Mouse (Mus musculus): ENCODE results near the gene Shtn1. TPM values are rescaled to one million over a fixed set of nuclear protein-coding genes. Genes with fewer than 3 reads are reported as not detected.

Shtn1 gene
- polyA plus RNA-seq, 1 experiment, result 0.02 TPM

DNA sequence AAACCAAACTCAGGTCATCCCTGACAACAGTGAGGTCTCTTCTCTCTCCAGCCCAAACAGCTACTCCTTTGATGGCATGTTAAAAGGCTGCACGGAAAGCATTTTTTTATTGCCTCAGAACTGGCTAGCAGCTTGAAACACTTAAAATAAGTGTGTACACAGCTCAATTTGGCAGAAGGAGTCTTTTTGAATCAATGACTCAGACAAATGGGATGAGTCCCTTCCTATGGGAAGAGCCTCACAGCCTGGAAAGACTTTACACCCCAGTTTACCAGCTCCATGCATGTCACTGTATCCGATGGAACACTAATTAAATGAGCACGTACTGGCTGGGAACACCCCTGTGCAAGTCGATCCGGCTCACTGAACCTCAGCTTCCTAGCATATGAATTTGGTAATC, 12.3 kb downstream of the Shtn1 start:
- no peak for TF ChIP-seq GATA1 (IDR thresholded peaks at IDR 0.05; ENCODE audit: low read length)

DNA sequence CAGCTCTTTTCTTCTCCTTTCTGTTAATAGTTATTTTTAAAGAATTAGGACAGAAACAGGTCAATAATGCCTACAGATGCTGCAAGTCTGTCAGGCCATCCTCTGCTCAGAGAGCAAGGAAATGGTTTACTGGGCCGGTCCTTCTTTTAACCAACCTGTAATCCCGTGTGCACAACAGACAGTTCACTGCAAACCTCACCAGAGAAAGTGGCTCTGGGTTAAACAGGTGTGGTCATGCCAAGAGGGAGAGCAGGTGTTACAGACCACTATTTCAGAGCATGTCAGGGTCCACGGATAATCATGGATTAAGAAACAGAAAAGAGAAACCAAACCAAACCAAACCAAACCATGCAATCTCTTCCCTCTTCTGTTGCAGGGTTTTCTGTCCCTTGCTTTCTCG, 17.8 kb downstream of the Shtn1 start:
- TF ChIP-seq GATA1 (IDR thresholded peaks at IDR 0.05; ENCODE audit: low read length), result no peak

DNA sequence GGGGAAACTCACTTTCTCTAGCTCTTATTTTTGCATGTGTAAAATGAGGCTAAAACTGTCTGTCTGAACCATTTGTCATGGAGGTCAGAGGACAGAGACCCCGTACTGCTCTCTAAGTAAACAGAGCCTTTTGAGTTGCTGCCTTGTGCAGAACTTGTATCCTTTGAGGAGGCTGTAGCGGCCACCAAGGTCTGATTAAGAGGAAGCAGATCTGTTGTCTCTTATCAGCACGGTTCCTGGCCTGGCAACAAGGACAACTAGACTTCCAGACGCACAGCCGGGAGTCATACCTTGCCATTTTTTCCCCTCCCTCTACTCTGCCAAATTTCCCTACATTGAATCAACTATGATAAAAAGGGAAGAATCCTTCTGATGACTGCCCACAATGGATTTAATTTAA, 18.5 kb downstream of the Shtn1 start:
- TF ChIP-seq GATA1 (IDR thresholded peaks at IDR 0.05; ENCODE audit: low read length), result no peak

DNA sequence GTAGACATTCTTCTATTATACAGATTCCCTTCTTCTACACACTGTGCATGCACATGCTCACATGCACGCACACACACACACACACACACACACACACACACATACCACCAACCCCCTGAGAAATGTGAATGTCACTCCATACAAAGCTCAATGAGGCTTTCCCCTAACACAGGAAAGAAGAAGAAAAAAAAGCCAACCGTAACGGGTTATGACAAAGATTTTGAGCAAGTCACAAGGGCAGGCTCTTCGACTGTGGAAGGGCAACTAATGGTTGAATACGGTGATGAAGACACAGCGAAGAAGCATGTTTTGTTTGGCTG, 21.3 kb downstream of the Shtn1 start:
- TF ChIP-seq GATA1 (IDR thresholded peaks at IDR 0.05; ENCODE audit: low read length), result no peak

DNA sequence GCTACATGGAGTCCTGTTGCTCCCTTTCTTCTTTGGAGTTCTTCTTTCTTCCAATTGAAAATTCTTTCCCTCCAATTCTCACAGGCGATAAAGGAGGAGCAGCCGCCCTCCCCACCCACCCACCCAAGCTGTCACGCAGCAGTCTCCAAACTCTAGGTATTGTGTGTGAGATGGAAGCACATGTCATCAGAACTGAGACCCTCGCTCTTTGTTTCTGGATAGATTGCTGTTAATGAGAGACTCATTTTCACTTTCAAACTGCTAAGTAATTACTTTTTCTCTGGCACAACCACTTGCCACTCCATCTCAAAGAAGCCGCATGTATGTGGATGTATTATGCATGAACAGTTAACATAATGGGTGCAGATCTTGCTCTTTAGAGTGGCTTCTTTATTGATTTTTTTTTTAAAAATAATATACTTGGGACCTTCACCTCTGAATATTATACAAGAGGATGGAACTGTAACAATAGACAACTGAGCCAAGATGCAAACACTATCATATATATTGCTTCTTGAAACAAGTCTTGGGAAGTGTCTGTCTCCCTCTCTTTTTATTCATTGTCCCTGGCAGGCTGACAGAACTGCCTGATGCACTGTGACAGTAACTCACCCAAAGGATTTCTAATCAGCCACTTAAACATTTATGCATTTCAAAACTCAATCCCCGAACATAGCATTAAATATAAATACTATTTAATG, 21.8 kb downstream of the Shtn1 start:
- TF ChIP-seq GATA1 (IDR thresholded peaks at IDR 0.05; ENCODE audit: low read length), result no peak

DNA sequence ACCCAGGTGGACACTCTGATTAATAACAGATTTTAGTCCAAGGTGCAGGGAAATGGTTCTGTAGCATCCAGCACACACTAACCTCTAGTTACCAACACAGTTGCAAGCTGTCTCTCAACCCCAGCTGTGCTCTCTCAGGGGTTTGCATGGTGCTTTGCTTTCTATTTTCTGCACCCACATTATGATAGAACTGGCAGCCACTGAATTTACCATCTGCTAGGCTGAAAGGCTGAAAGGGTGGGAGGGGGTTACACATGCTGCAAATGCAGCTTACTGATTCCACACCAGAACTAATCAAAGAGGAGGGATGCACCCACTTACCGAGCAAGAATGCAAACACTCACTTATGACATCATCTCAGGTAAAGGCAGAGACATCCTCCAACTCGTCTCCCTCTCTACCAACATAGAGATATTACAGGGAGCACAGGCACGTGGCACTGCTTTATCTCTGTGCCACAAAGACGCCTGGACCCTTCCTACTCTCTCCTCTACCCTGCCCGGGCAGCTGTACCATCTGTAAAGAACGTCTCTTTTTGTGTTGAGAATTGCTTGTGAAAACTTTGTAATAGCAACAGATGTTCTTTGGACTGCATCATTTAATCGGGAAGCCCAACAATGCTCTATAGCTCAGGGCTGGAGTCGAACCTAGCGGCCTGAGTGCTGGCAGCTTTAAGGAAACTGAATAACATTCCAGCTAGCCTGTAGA, 23.0 kb downstream of the Shtn1 start:
- no peak for TF ChIP-seq GATA1 (IDR thresholded peaks at IDR 0.05; ENCODE audit: low read length)

DNA sequence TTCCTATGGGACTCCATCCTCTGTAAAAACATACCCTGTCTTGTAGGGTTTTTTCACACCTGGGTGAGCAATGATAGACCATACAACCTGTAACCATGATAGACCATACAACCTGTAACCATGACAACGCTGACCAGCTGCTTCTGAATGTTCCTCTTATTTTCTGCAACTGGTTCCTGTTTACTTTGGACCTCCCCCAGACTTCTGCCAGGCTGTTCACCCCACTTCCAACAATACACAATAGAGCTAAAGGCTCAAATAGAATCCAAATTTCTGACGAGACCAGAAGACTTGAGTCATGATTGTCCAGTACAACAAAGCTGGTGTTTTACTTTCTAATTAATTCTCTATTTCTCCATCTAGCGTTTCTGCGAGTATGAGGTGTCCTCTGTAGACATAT, 23.8 kb downstream of the Shtn1 start:
- no peak for TF ChIP-seq GATA1 (IDR thresholded peaks at IDR 0.05; ENCODE audit: low read length)

DNA sequence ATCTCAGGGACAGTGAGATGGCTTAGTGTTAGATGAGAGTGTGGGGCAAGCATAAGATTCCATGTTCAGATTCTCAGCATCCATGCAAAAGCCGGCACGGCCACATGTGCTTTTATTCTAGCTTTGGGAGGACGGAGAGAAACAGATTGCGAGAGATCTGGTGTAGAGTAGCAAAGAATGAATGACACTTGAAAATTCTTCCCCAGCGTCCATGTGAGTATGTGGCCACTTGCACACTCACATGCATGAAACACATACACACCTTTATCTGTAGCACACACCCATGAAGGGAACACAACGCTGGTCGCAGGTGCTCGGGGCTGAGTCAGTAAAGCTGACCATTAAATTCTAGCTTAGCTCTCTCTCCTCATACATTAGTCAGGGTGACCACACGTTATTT, 24.3 kb downstream of the Shtn1 start:
- TF ChIP-seq GATA1 (IDR thresholded peaks at IDR 0.05; ENCODE audit: low read length), result no peak

DNA sequence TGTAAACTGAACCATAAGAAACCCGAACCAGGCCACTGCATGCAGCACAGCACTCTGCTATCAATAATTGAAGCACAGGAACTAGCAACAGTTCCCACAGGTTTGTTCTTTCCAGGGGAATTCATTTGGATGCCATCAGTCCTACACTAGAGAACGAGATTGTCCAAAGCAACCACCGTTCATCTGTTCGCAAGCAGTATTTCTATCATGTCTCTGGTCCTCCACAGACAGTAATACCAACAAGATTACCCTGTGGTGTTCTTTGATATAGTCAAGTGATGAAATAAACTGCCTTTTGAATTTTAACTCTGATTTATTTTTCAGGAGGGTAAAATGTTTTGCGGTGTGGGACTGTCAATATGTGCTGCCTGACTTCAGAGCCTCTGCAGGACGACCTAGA, 27.0 kb downstream of the Shtn1 start:
- TF ChIP-seq GATA1 (IDR thresholded peaks at IDR 0.05; ENCODE audit: low read length), result no peak

DNA sequence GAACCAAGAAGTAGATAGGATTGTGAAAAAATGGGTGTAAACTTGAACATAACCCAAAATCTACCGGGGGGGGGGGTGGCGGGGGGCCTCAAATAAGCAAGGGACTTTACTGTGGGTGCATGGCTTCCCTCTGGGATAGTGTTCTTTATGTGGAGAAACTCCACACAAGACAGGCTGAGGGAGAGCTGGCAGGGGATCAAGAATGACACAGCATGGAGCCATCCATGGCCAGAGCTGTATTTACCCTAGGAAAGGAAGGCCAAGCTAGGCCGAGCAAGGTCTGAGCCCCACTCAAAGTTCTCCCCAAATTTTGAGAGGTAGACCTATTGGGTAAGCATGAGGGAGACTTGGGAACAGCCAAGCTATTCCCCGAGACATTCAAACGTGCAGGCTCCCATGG, 28.4 kb downstream of the Shtn1 start:
- no peak for TF ChIP-seq GATA1 (IDR thresholded peaks at IDR 0.05; ENCODE audit: low read length)

DNA sequence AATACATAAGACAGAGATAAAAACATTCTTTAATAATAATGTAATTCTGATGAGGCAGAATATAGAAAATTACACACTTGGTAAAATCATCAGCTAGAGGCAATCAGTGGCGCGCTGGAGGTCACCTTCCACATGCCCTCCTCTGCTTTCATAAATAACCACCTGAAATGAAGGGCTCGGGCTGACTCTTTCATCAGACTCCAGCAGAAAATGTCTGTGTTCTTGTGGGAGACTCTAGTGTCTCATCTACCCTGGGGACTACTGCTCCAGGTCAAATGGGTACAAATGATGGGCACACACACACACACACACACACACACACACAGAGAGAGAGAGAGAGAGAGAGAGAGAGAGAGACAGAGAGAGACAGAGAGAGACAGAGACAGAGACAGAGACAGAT, 34.8 kb downstream of the Shtn1 start:
- TF ChIP-seq GATA1 (IDR thresholded peaks at IDR 0.05; ENCODE audit: low read length), result no peak

DNA sequence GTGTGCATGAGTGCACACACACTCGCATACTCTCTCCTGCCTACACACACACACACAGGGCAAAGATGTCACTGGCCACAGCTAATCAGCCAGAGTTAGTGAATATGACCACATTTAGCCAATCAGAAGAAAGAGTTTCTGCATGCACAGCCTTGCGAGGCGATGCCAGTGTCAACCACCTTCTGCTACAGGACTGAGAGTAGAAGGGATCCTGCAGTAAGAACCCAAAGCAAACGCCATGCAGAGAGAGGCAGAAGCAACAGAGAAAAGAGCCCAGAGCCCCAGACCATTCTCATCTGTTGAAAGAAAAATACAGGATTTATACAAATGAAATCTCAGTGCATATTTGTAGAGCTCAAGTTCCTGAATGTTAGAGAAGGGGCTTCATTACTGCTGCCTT, 37.1 kb downstream of the Shtn1 start:
- no peak for TF ChIP-seq GATA1 (IDR thresholded peaks at IDR 0.05; ENCODE audit: low read length)

DNA sequence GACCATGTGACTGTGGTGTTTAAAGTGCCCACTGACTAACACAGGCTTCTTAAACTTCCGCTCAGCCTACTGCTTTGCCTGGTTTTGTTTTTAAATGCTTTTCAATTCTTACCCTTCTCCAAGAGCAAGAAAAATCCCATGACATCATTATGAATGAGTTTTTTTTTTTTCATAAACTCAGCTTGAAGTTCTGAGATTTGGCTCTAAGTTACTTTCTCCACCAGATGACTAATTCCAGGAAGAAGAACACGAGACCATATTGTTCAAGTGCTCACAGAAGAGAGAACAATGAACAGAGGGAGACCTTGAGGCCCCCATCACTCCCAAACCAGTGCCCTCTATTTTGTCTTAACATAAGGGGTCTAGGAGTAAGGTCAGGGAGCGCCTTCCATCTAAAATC, 39.1 kb downstream of the Shtn1 start:
- no peak for TF ChIP-seq GATA1 (IDR thresholded peaks at IDR 0.05; ENCODE audit: low read length)

DNA sequence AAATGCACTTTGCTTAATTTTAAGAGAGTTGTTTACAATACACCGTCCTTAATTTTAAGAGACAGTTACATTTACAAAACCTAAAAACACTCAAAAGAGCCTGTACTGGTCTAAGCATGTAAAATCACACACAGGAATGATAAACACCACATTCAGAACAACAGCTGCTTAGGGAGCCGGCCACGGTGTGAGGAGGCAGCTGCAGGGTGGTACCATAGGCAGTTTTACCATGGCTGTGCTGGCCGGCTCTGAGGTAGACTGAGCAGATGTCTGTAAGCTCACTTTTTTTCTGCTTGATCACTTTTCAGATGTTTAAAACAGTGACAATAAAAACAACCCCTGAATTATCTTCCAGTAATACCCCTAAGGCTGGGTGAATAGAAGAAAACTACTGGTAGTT, 42.7 kb downstream of the Shtn1 start:
- TF ChIP-seq GATA1 (IDR thresholded peaks at IDR 0.05; ENCODE audit: low read length), result no peak

DNA sequence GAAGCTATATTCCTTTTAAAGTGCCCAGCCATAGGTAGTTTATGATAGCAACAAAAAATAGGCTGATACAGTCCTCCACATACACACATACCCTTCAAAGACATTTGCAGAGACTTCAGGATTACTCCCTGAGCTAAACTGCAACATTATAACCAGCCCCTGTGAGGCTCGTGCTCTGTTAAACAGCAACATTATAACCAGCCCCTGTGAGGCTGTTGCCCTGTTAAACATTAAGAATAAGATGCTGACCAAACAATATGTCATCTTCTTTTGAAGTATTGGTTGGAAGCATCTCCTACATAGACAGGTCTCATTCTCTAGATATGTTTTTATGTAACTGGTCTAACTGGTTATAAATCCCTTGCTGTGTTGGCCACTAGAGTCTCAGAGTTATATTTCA, 45.7 kb downstream of the Shtn1 start:
- TF ChIP-seq GATA1 (IDR thresholded peaks at IDR 0.05; ENCODE audit: low read length), result no peak

DNA sequence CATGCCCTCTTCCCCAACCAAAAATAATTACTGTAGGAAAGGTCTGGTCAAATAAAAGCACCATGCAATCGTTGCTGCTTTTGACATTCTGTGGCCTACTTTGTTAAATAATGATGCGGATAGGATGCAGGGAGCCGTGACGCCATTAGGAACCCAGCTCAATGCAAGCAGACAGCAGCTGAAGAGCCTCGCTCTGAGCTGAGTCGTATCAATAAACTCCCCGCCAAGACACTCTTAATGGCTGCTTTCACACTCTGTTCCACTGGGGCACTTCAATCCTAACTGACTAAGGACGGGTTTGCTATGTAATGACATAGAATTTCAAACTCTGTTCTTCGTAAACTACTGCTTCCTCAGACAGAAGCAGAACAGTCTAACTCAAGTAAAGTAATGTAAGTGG, 46.9 kb downstream of the Shtn1 start:
- TF ChIP-seq GATA1 (IDR thresholded peaks at IDR 0.05; ENCODE audit: low read length), result no peak

DNA sequence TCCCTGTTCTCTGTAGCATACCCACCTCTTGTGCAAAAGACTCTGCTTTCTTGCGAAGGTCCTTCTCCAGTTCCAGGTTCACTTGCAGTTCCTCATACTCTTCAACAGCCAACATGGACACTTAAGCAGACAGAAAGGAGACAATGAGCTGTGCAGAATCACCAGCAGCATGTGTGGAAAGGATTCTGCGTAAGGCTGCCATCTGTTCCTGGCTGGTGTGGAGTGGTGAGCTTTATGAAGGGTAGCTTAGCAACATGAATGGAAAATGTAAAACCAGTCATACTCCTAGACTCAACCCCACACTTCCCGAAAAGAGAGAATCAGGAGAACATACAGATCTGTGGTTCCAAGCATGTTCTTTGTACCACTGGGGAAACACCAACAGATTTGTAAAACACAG, 47.8 kb downstream of the Shtn1 start:
- no peak for TF ChIP-seq GATA1 (IDR thresholded peaks at IDR 0.05; ENCODE audit: low read length)
